Mouse (Mus musculus) urinary bladder, postnatal 0 days (tissue): Measurements from ENCODE around the gene Nanos1. TPM values are rescaled to one million over a fixed set of nuclear protein-coding genes. Genes with fewer than 3 reads are reported as not detected.

Source experiments
- microRNA-seq: library from miRNA; unstranded; fragments of <30 nt; microRNA quantifications from one replicate; pipeline ENCODE4, GENCODE M21; 2016
- polyA plus RNA-seq: library from polyadenylated mRNA; unstranded; fragments of >200 nt; fragmentation: Nextera tagmentation; extraction: Ambion mirVana; gene quantifications from 2 replicates; pipeline ENCODE4 v1.2.1, GENCODE M21; 2015

The Nanos1 gene
- polyA plus RNA-seq = 0.30 and 0.88 TPM in 2 replicates

GRCm38 (mm10) chr19:60755438-60756191 lies at the start of gene Nanos1:
Gene Nanos1 (plus strand): TSS chr19:60755987.

GRCm38 (mm10) chr19:60790551-60791161 lies 34.9 kb downstream of the Nanos1 start, which contains the start of gene Eif3a:
Gene Eif3a (minus strand): TSS chr19:60790658.

Small RNA genes within 50 kb of the gene (microRNA-seq; reads per million reads assigned to microRNA genes)
- not detected for gene mmu-mir-3084-1

Other genes starting within 250 kb of the Nanos1 start
- gene Cacul1, start 175.0 kb upstream of the Nanos1 start, polyA plus RNA-seq = 8.8 and 11.6 TPM in 2 replicates
- 78.3 and 87.4 TPM in 2 replicates for gene Eif3a, start 34.7 kb downstream of the Nanos1 start, polyA plus RNA-seq
- 25.1 and 29.6 TPM in 2 replicates for gene Fam45a, start 55.6 kb downstream of the Nanos1 start, polyA plus RNA-seq
- gene Sfxn4, start 105.5 kb downstream of the Nanos1 start, polyA plus RNA-seq = 2.3 and 3.2 TPM in 2 replicates
- 180 and 192 TPM in 2 replicates for gene Prdx3, start 118.6 kb downstream of the Nanos1 start, polyA plus RNA-seq
- 2.4 and 3.0 TPM in 2 replicates for gene Grk5, start 133.8 kb downstream of the Nanos1 start, polyA plus RNA-seq